Mouse (Mus musculus) liver, adult 2 months (tissue): ENCODE measurements around the gene Gm21974. TPM values are rescaled to one million over a fixed set of nuclear protein-coding genes. Genes with fewer than 3 reads are reported as not detected.
"Not testable (repeated sequence)": the region's sequence is repeated elsewhere in the genome, so short reads cannot be mapped to it uniquely, and the experiment has no call there.

Experiments
- DNase-seq: peaks from one replicate; pipeline ENCODE4 v3.0.0-alpha.2; 2011; ENCODE audit warnings: low read depth, low spot score; ENCODE audit errors: extremely low read depth
- H3K27ac ChIP-seq: fragments of 200-500 bp; replicated peaks from 2 replicates; pipeline ENCODE4 v1.5.1; 2012; ENCODE audit warnings: low read depth, mild to moderate bottlenecking, control low read depth, inconsistent platforms, low read length; ENCODE audit not compliant: insufficient read depth
- H3K27me3 ChIP-seq: fragments of 200-500 bp; 2 replicates; pipeline ENCODE4 v1.6.1; 2012; ENCODE audit warnings: mild to moderate bottlenecking, moderate library complexity, low read length, inconsistent platforms; ENCODE audit not compliant: control insufficient read depth, insufficient read depth
- H3K36me3 ChIP-seq: fragments of 200-500 bp; 2 replicates; pipeline ENCODE4 v1.6.1; 2012; ENCODE audit warnings: low read length, inconsistent platforms; ENCODE audit not compliant: control insufficient read depth, insufficient read depth
- H3K4me1 ChIP-seq: fragments of 200-500 bp; 2 replicates; pipeline ENCODE4 v1.6.1; 2011; ENCODE audit warnings: low read length; ENCODE audit not compliant: control insufficient read depth, insufficient read depth
- H3K4me3 ChIP-seq: fragments of 200-500 bp; 2 replicates; pipeline ENCODE4 v1.5.1; 2011; ENCODE audit warnings: low read depth, mild to moderate bottlenecking, control low read depth, low read length, moderate library complexity; ENCODE audit not compliant: insufficient read depth
- H3K79me2 ChIP-seq: fragments of 200-500 bp; 2 replicates; pipeline ENCODE4 v1.6.1; 2012; ENCODE audit warnings: inconsistent platforms, mild to moderate bottlenecking, low read length, moderate library complexity; ENCODE audit not compliant: control insufficient read depth, insufficient read depth
- H3K9ac ChIP-seq: fragments of 200-500 bp; 2 replicates; pipeline ENCODE4 v1.6.1; 2012; ENCODE audit warnings: low read depth, mild to moderate bottlenecking, control low read depth, inconsistent platforms, low read length
- CTCF ChIP-seq: fragments of 200-500 bp; IDR thresholded peaks from 2 replicates; pipeline ENCODE4 v1.5.1; 2011; ENCODE audit warnings: low read depth, low read length, control low read depth
- POLR2A ChIP-seq: fragments of 200-500 bp; IDR thresholded peaks from 2 replicates; pipeline ENCODE4 v1.6.1; 2011; ENCODE audit warnings: low read length, control low read depth; ENCODE audit not compliant: insufficient read depth; ENCODE audit errors: extremely low read depth
- WGBS: fragments of 180-500 bp; shearing (Covaris S2); methylation state at CpG from one replicate; pipeline ENCODE4 v1.1.7; 2018; 5-methylcytosine and 5-hydroxymethylcytosine counted together
- polyA plus RNA-seq: library from polyadenylated mRNA; depleted of rRNA; stranded (reverse); fragments of >200 nt; gene quantifications from 2 replicates; pipeline ENCODE4 v1.2.3, GENCODE M21; 2012
- total RNA-seq: library from RNA; depleted of rRNA; stranded (reverse); fragments of >200 nt; gene quantifications from 2 replicates; pipeline ENCODE4 v1.2.3, GENCODE M21; 2014

The Gm21974 gene
- total and polyA plus RNA-seq, 2 experiments = not detected

DNA sequence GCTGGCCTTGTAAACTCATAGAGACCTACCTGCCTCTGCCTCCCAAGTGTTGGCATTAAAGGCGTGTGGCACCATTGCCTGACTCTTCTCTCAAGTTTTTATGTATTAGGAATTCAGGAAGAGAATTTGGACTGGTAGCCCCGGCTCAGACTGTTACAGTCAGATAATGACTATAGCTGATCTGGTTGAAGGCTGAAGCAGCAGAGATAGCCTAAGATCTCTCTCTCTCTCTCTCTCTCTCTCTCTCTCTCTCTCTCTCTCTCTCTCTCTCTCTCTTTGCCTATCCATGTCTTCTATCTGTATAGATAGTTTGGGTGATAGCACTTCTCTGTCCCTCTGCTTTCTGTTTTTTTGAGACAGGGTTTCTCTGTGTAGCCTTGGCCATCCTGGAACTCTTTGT lies 6.5 kb upstream of the Gm21974 start:
- Histone ChIP-seq H3K27me3 (no peaks in the 10 kb centered on the region), H3K9ac (no peak overlapping the region), H3K4me3 (no peak overlapping the region), H3K27ac (no peak overlapping the region), H3K79me2 (peaks cover 3% of the 10 kb centered on the region; the same call in 1 of the 2 replicates), H3K4me1 (peaks cover 8% of the 10 kb centered on the region; the same call in 1 of the 2 replicates), H3K36me3 (peaks cover 6% of the 10 kb centered on the region; the same call in 1 of the 2 replicates)
- DNase-seq = no peak
- 87% methylated on average over 2 of the region's 2 CpGs for WGBS
- TF ChIP-seq POLR2A = no peak
- no peak for TF ChIP-seq CTCF

DNA sequence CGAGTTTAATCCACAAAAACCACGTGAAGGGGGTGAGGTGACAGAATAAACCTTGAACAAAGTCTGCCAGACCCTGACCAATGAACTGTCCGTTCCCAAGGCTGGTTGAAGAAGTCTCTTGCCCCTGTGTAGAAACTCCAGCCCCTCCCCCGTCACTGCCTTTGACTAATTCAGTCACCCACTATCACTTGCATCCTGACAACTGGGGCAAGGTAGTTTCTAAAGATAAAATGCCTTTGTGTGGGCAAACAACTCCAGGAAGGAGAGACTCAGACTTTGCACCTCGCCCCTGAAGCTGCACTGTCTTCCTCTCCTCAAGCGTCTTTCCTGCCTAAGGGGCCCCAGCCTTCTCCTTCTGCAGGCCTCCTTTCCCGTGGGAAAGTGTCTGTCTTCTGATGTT lies 4.7 kb upstream of the Gm21974 start:
- peaks cover 3% of the 10 kb centered on the region; the same call in 1 of the 2 replicates for H3K79me2 ChIP-seq
- 57% methylated on average over 7 of the region's 7 CpGs for WGBS
- no peak for TF ChIP-seq POLR2A
- no peak for TF ChIP-seq CTCF
- H3K27ac ChIP-seq = no peak overlapping the region
- H3K4me1 ChIP-seq = peaks cover 11% of the 10 kb centered on the region; the same call in 1 of the 2 replicates
- H3K9ac ChIP-seq = no peak overlapping the region
- H3K36me3 ChIP-seq = no peaks in the 10 kb centered on the region
- no peak overlapping the region for H3K4me3 ChIP-seq
- DNase-seq = no peak
- H3K27me3 ChIP-seq = no peaks in the 10 kb centered on the region

DNA sequence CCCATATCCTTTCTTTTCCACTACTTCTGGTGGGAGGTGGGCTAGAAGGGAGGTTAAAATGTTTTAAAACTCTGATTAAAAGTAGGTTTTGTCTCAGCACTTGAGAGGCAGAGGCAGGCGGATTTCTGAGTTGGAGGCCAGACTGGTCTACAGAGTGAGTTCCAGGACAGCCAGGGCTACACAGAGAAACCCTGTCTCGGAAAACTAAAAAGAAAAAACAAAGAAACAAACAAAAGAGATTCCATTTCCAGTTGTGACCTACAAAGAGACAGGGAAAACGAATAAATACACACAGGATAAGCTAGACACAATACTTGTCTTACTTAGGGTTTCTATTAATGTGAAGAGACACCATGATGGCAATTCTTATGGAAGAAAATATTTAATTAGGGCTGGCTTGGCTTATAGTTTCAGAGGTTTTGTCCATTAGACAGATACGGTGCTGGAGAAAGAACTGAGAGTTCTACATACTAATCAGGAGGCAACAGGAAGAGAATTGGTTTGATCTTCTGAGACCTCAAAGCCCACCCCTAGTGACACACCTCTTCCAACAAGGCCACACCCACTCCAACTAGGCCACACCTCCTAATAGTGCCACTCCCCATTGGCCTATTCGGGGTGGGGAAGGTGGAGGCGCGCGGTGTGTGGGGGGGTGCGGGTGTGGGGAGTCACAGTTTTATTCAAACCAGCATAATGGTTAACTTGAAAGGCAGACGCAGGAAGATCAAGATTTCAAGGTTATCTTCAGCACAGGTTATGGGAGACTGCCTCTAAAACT lies 3.1 kb upstream of the Gm21974 start:
- Histone ChIP-seq H3K36me3 (peaks cover 1% of the 10 kb centered on the region; the same call in 1 of the 2 replicates), H3K4me1 (peaks cover 11% of the 10 kb centered on the region; the same call in 1 of the 2 replicates), H3K27me3 (no peaks in the 10 kb centered on the region), H3K4me3 (no peak overlapping the region), H3K27ac (no peak overlapping the region), H3K9ac (no peak overlapping the region), H3K79me2 (no peaks in the 10 kb centered on the region)
- no peak for TF ChIP-seq CTCF
- no peak for TF ChIP-seq POLR2A
- WGBS = 51% methylated on average over 10 of the region's 10 CpGs
- no peak for DNase-seq

DNA sequence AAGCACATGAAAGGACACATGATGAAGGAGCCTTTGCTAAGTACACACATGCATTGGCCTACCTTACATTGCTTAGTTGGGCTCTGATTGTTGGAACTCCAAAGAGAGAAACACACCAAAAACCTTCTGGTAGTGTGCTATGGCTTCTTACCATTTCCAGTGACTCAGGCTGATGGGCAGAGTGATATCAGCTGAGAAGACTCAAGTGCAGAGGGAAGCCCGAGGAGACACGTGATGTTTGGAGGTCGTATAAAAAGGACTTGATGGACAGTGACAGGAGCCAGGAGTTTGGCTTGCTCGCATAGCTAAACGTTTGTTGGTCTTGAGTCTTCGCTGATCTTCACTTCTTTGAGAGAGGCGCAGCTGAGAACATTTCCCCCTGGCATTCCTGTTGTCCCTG lies 2.3 kb upstream of the Gm21974 start:
- 86% methylated on average over 7 of the region's 7 CpGs for WGBS
- no peaks in the 10 kb centered on the region for H3K79me2 ChIP-seq
- H3K4me1 ChIP-seq = peaks cover 15% of the 10 kb centered on the region; the same call in 1 of the 2 replicates
- H3K4me3 ChIP-seq = no peak overlapping the region
- no peak overlapping the region for H3K9ac ChIP-seq
- H3K27ac ChIP-seq = no peak overlapping the region
- TF ChIP-seq CTCF = no peak
- TF ChIP-seq POLR2A = no peak
- H3K36me3 ChIP-seq = peaks cover 9% of the 10 kb centered on the region
- H3K27me3 ChIP-seq = no peaks in the 10 kb centered on the region
- DNase-seq = no peak

DNA sequence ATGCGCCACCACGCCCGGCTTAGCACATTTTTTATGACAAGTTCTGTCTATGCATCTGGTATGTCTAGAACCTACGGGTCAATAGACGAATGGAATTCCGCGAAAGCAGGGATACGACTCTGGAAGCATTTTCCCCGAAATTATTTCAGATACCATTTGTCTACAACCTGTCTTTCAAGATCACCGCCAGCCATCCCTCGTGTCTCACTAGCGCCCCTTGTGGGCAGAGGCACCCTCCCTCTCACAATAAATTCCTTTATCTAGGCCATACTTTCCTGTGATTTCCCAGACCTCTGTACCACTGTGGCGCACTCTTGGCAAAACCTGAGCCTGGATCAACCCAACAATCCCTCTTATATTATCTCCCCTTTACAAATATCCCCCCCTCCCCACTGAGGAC lies 1.1 kb upstream of the Gm21974 start:
- 65% methylated on average over 13 of the region's 13 CpGs for WGBS
- DNase-seq = no peak
- H3K27ac ChIP-seq = no peak overlapping the region
- no peak for TF ChIP-seq POLR2A
- TF ChIP-seq CTCF = peak; percentile 80
- peaks cover 11% of the 10 kb centered on the region for H3K36me3 ChIP-seq
- no peak overlapping the region for H3K9ac ChIP-seq
- no peaks in the 10 kb centered on the region for H3K79me2 ChIP-seq
- H3K4me3 ChIP-seq = no peak overlapping the region
- H3K4me1 ChIP-seq = peaks cover 18% of the 10 kb centered on the region; the same call in 1 of the 2 replicates
- H3K27me3 ChIP-seq = no peaks in the 10 kb centered on the region

- H3K4me1 ChIP-seq = peaks cover 18% of the 10 kb centered on the region; the same call in 1 of the 2 replicates
- not testable (repeated sequence) for H3K9ac ChIP-seq, H3K4me3 ChIP-seq
Observed at GRCm38 (mm10) chr7:127895891-127896290, 637 bp upstream of the Gm21974 start.

More at GRCm38 (mm10) chr7:127895891-127896290, 637 bp upstream of the Gm21974 start:
- WGBS = 65% methylated on average over 7 of the region's 7 CpGs
- not testable (repeated sequence) for H3K27me3 ChIP-seq, DNase-seq, H3K79me2 ChIP-seq, H3K27ac ChIP-seq
- H3K36me3 ChIP-seq = peaks cover 11% of the 10 kb centered on the region
